Mouse (Mus musculus): ENCODE measurements around the gene Mtap. TPM values are rescaled to one million over a fixed set of nuclear protein-coding genes. Genes with fewer than 3 reads are reported as not detected.
A peak's percentile ranks its signal among the peaks of the same experiment; 100 is the strongest.

Mtap gene
- total and polyA plus RNA-seq, 3 experiments, result 8.3 to 22.0 (median 19.8) TPM

DNA sequence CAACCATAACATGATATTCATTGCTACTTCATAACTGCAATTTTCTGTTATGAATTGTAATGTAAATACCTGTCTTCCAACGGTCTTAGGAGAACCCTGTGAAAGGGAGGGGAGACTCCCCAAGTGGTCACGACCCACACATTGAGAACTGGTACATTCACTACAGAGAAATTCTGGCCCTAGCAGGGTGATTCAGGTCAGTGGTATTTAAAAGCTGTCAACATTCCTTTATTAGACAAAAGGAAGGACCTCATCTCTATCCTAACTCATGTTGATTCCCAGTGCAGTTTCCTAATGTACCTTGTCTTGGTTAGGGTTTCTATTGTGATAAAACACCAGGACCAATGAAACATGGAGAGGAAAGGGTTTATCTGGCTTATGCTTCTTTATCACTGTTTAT, 20.9 kb upstream of the Mtap start:
- WGBS, result 63% methylated on average over 2 of the region's 2 CpGs
- no peak for DNase-seq
- H3K9ac ChIP-seq (ENCODE audit: low read depth, low read length), result no peak overlapping the region
- H3K27ac ChIP-seq, result no peak overlapping the region
- no peaks in the 10 kb centered on the region for H3K36me3 ChIP-seq (ENCODE audit: control insufficient read depth, insufficient read depth, low read length)
- no peaks in the 10 kb centered on the region for H3K4me1 ChIP-seq (ENCODE audit: control insufficient read depth, insufficient read depth, low read length)
- H3K79me2 ChIP-seq (replicated peaks; ENCODE audit: control insufficient read depth, insufficient read depth, low read length), result no peaks in the 10 kb centered on the region
- no peaks in the 10 kb centered on the region for H3K27me3 ChIP-seq (ENCODE audit: control insufficient read depth, insufficient read depth, low read length)
- intact Hi-C loops (cut with DNase I), result no loop called here
- no peak overlapping the region for H3K4me3 ChIP-seq
- TF ChIP-seq POLR2A (IDR thresholded peaks at IDR 0.05; ENCODE audit: insufficient read depth, low read depth, low read length), result no peak
- no peak for TF ChIP-seq EP300 (IDR thresholded peaks at IDR 0.05; ENCODE audit: insufficient read depth, low read depth, low read length)
- TF ChIP-seq CTCF (IDR thresholded peaks at IDR 0.05), result no peak

DNA sequence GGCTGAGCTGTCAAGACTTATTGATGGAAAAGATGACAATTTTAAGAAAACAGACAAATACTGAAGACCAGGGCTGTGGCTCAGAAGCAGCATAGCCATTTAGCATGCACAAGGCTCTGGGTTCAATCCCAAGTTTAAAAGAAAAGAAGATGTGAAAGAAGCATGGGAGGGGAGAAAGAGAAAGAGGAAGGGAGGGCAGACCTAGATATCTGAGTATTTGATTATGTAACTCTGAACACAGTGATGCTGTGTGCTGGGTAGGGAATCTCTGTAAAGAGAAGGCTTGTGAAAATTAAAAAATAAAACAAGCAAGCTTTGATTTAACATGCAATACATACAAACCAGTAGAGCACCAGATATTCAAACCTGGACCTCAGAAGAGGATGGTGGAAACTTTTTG, 17.0 kb upstream of the Mtap start:
- no peaks in the 10 kb centered on the region for H3K36me3 ChIP-seq (ENCODE audit: control insufficient read depth, insufficient read depth, low read length)
- H3K27me3 ChIP-seq (ENCODE audit: control insufficient read depth, insufficient read depth, low read length), result no peaks in the 10 kb centered on the region
- intact Hi-C loops (cut with DNase I), result loop anchor here (5.0 kb wide), 1 partner anchor 68 kb away; no protein-coding TSS in a partner anchor
- no peak overlapping the region for H3K4me3 ChIP-seq
- TF ChIP-seq CTCF (IDR thresholded peaks at IDR 0.05) (no peak), EP300 (IDR thresholded peaks at IDR 0.05; ENCODE audit: insufficient read depth, low read depth, low read length) (no peak), POLR2A (IDR thresholded peaks at IDR 0.05; ENCODE audit: insufficient read depth, low read depth, low read length) (no peak)
- no peaks in the 10 kb centered on the region for H3K79me2 ChIP-seq (replicated peaks; ENCODE audit: control insufficient read depth, insufficient read depth, low read length)
- no peak overlapping the region for H3K9ac ChIP-seq (ENCODE audit: low read depth, low read length)
- no peak for DNase-seq
- H3K27ac ChIP-seq, result no peak overlapping the region
- no peaks in the 10 kb centered on the region; the same call in 1 of the 2 replicates for H3K4me1 ChIP-seq (ENCODE audit: control insufficient read depth, insufficient read depth, low read length)

DNA sequence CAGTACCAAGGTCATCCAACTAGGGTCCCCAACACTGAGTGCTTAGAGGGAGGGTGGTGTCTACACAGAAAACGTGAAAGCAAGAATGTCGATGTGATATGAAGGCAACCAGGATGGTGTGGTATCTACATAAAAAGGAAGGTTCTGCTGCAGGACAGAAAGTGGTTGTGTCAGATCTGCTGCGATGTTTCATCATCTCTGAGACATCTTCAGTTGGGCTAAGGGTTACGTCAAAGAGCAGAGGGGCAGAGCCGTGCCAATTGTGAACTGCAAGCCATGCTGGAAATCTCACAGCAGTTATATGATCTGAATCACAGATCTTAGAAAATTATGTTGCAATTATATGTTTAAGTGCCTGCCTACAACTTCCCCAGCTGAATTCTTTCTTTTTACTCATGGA, 16.6 kb upstream of the Mtap start:
- Histone ChIP-seq H3K4me3 (no peak overlapping the region), H3K9ac (ENCODE audit: low read depth, low read length) (no peak overlapping the region), H3K79me2 (replicated peaks; ENCODE audit: control insufficient read depth, insufficient read depth, low read length) (no peaks in the 10 kb centered on the region), H3K27me3 (ENCODE audit: control insufficient read depth, insufficient read depth, low read length) (no peaks in the 10 kb centered on the region), H3K36me3 (ENCODE audit: control insufficient read depth, insufficient read depth, low read length) (no peaks in the 10 kb centered on the region), H3K4me1 (ENCODE audit: control insufficient read depth, insufficient read depth, low read length) (no peaks in the 10 kb centered on the region; the same call in 1 of the 2 replicates), H3K27ac (no peak overlapping the region)
- intact Hi-C loops (cut with DNase I), result loop anchor here (5.0 kb wide), 1 partner anchor 68 kb away; no protein-coding TSS in a partner anchor
- no peak for DNase-seq
- TF ChIP-seq POLR2A (IDR thresholded peaks at IDR 0.05; ENCODE audit: insufficient read depth, low read depth, low read length) (no peak), EP300 (IDR thresholded peaks at IDR 0.05; ENCODE audit: insufficient read depth, low read depth, low read length) (no peak), CTCF (IDR thresholded peaks at IDR 0.05) (no peak)
- 80% methylated on average over 5 of the region's 5 CpGs for WGBS

DNA sequence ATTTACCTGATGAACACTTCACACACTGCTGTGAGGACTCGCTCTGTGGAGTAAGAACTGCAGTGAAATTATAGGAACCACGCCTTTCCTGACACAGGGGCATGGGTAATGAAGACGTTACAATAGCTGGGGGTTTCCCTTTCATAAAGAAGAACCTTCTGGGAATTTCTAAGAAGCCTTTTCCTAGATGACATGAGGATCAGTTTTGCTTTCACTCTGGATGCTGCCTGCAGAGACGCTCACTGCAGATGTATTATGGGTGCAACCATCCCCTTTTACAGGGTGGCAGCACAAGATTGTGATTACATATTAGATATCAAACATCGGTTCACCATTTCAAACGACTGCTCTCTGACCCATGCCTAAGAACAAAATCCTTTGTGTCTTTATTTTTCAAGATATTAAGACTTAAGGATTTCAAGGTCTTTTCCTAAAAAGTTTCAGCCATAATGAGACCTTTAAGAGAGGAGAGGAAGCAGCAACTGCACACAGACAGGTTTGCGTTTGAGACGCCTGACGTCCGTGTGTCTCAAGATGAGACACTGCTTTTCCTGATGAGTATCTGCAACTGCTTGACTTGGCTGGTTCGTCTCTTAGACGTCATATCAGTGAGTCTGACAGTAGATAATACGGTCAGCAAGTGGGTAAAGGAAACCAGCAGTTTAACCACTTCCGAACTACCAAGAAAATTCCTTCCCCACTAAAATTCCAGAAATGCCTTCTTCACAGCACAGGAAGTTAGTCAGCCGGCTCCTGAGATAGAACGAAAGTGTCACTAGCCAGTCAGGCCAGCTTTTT, 13.3 kb upstream of the Mtap start:
- Histone ChIP-seq H3K4me3 (peak overlapping the region; percentile 23; the same call in 1 of the 2 replicates), H3K36me3 (ENCODE audit: control insufficient read depth, insufficient read depth, low read length) (no peaks in the 10 kb centered on the region), H3K9ac (ENCODE audit: low read depth, low read length) (no peak overlapping the region; the same call in 1 of the 2 replicates), H3K4me1 (ENCODE audit: control insufficient read depth, insufficient read depth, low read length) (peaks cover 1% of the 10 kb centered on the region), H3K27ac (no peak overlapping the region), H3K27me3 (ENCODE audit: control insufficient read depth, insufficient read depth, low read length) (no peaks in the 10 kb centered on the region), H3K79me2 (replicated peaks; ENCODE audit: control insufficient read depth, insufficient read depth, low read length) (no peaks in the 10 kb centered on the region)
- DNase-seq, result no peak
- no peak for TF ChIP-seq EP300 (IDR thresholded peaks at IDR 0.05; ENCODE audit: insufficient read depth, low read depth, low read length)
- no peak for TF ChIP-seq CTCF (IDR thresholded peaks at IDR 0.05)
- no peak for TF ChIP-seq POLR2A (IDR thresholded peaks at IDR 0.05; ENCODE audit: insufficient read depth, low read depth, low read length)
- intact Hi-C loops (cut with DNase I), result loop anchor here (5.0 kb wide), 1 partner anchor 71 kb away; no protein-coding TSS in a partner anchor
- 24% methylated on average over 16 of the region's 16 CpGs for WGBS

DNA sequence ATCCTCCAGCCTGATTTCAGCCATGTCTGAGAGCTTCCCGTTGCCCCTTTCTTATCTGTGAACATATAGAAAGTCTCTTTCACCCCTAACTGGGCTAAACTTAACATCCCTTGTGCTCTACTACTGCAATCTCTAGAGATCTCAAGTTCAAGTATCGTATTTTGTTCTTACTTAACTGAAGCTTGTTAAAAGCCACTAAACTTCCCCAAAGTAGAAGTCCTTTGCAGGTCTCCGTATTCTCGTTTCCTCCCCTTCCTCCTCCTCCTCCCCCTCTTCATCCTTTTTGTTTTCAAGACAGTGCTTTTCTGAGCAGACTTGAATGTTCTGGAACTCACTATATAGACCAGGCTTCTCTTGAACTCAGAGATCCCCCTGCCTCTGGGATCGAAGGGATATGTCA, 9.2 kb upstream of the Mtap start:
- WGBS, result 35% methylated on average over 5 of the region's 5 CpGs
- H3K36me3 ChIP-seq (ENCODE audit: control insufficient read depth, insufficient read depth, low read length), result no peaks in the 10 kb centered on the region
- intact Hi-C loops (cut with DNase I), result loop anchor here (5.0 kb wide), 1 partner anchor 190 kb away; no protein-coding TSS in a partner anchor
- peaks cover 1% of the 10 kb centered on the region for H3K4me1 ChIP-seq (ENCODE audit: control insufficient read depth, insufficient read depth, low read length)
- no peak overlapping the region for H3K27ac ChIP-seq
- DNase-seq, result no peak
- H3K4me3 ChIP-seq, result no peak overlapping the region
- no peak for TF ChIP-seq EP300 (IDR thresholded peaks at IDR 0.05; ENCODE audit: insufficient read depth, low read depth, low read length)
- no peaks in the 10 kb centered on the region for H3K27me3 ChIP-seq (ENCODE audit: control insufficient read depth, insufficient read depth, low read length)
- H3K79me2 ChIP-seq (replicated peaks; ENCODE audit: control insufficient read depth, insufficient read depth, low read length), result no peaks in the 10 kb centered on the region
- H3K9ac ChIP-seq (ENCODE audit: low read depth, low read length), result no peak overlapping the region
